Mouse (Mus musculus): Measurements from ENCODE around the gene Lsamp. TPM values are rescaled to one million over a fixed set of nuclear protein-coding genes. Genes with fewer than 3 reads are reported as not detected.
"Not testable (repeated sequence)": the region's sequence is repeated elsewhere in the genome, so short reads cannot be mapped to it uniquely, and the experiment has no call there.

Lsamp gene
- polyA plus RNA-seq, 1 experiment, result not detected

GRCm38 (mm10) chr16:41996956-41997355 lies 2012.8 kb downstream of the Lsamp start:
- no peaks in the 10 kb centered on the region for H3K9me3 ChIP-seq (replicated peaks; ENCODE audit: control insufficient read depth, insufficient read depth, low read length, poor library complexity, severe bottlenecking)
- H3K9ac ChIP-seq (ENCODE audit: low read depth, poor library complexity, severe bottlenecking), result no peak overlapping the region
- no peaks in the 10 kb centered on the region for H3K4me1 ChIP-seq (ENCODE audit: control insufficient read depth, insufficient read depth, low read length)
- H3K4me3 ChIP-seq (ENCODE audit: low read depth, low read length), result no peak overlapping the region
- no peaks in the 10 kb centered on the region for H3K27me3 ChIP-seq (ENCODE audit: control insufficient read depth, insufficient read depth, low read length, poor library complexity, severe bottlenecking)
- no peak overlapping the region for H3K27ac ChIP-seq (ENCODE audit: insufficient read depth, low read length)
- TF ChIP-seq POLR2A (IDR thresholded peaks at IDR 0.05; ENCODE audit: insufficient read depth, low read length), result no peak
- TF ChIP-seq CTCF (IDR thresholded peaks at IDR 0.05; ENCODE audit: low read depth, low read length), result no peak
- TF ChIP-seq EP300 (IDR thresholded peaks at IDR 0.05; ENCODE audit: insufficient read depth, low read depth, low read length), result no peak
- no peaks in the 10 kb centered on the region for H3K36me3 ChIP-seq (ENCODE audit: control insufficient read depth, insufficient read depth, low read length, poor library complexity, severe bottlenecking)

DNA sequence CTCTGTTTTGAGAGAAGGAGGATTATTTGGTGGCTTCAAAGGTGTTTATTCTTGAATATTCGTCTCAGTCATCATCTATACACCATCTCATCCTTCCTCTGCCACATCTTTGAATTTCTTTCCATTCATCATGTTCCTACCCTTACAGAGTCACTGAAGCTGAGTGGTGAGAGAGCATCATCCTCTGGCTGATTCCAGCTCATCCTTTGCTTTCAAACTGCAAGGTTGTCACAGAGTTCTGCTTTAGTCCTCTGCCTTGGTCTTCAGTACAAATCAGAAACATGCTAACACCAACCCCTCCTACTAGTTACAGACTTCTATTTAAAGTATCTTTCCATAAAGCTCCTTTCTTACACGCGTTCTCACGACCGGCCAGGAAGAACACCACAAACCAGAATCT lies 2018.8 kb downstream of the Lsamp start:
- H3K9ac ChIP-seq (ENCODE audit: low read depth, poor library complexity, severe bottlenecking), result no peak overlapping the region
- H3K36me3 ChIP-seq (ENCODE audit: control insufficient read depth, insufficient read depth, low read length, poor library complexity, severe bottlenecking), result no peaks in the 10 kb centered on the region
- no peak overlapping the region for H3K4me3 ChIP-seq (ENCODE audit: low read depth, low read length)
- TF ChIP-seq POLR2A (IDR thresholded peaks at IDR 0.05; ENCODE audit: insufficient read depth, low read length), result no peak
- H3K27ac ChIP-seq (ENCODE audit: insufficient read depth, low read length), result no peak overlapping the region
- H3K27me3 ChIP-seq (ENCODE audit: control insufficient read depth, insufficient read depth, low read length, poor library complexity, severe bottlenecking), result no peaks in the 10 kb centered on the region
- no peaks in the 10 kb centered on the region for H3K4me1 ChIP-seq (ENCODE audit: control insufficient read depth, insufficient read depth, low read length)
- H3K9me3 ChIP-seq (replicated peaks; ENCODE audit: control insufficient read depth, insufficient read depth, low read length, poor library complexity, severe bottlenecking), result peaks cover 6% of the 10 kb centered on the region; the same call in 1 of the 2 replicates

- H3K4me3 ChIP-seq (ENCODE audit: low read depth, low read length); H3K9ac ChIP-seq (ENCODE audit: low read depth, poor library complexity, severe bottlenecking); H3K9me3 ChIP-seq (replicated peaks; ENCODE audit: control insufficient read depth, insufficient read depth, low read length, poor library complexity, severe bottlenecking); H3K36me3 ChIP-seq (ENCODE audit: control insufficient read depth, insufficient read depth, low read length, poor library complexity, severe bottlenecking); H3K27me3 ChIP-seq (ENCODE audit: control insufficient read depth, insufficient read depth, low read length, poor library complexity, severe bottlenecking); H3K4me1 ChIP-seq (ENCODE audit: control insufficient read depth, insufficient read depth, low read length); H3K27ac ChIP-seq (ENCODE audit: insufficient read depth, low read length): not testable (repeated sequence)
Measured at GRCm38 (mm10) chr16:42003506-42003905, 2019.3 kb downstream of the Lsamp start.

DNA sequence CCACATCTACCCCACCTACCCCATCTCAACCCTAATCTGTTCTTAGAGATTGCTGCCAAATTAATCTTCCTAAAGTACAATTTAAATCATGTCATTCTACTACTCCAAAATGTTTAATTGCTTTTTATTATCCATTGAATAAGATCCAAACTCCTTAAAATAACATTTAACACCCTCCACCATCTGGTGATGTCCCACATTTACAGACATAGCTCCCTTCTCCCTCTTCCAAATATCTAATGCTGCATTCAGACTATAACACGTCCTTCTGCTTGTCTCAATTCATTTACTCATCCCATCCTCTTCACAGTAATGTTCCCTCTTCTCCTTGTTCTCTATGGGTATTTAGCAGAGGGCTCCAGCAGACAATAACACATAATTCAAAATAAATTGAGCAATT lies 2020.0 kb downstream of the Lsamp start:
- H3K4me3 ChIP-seq (ENCODE audit: low read depth, low read length), result no peak overlapping the region
- no peaks in the 10 kb centered on the region for H3K36me3 ChIP-seq (ENCODE audit: control insufficient read depth, insufficient read depth, low read length, poor library complexity, severe bottlenecking)
- TF ChIP-seq POLR2A (IDR thresholded peaks at IDR 0.05; ENCODE audit: insufficient read depth, low read length) (no peak), CTCF (IDR thresholded peaks at IDR 0.05; ENCODE audit: low read depth, low read length) (no peak), EP300 (IDR thresholded peaks at IDR 0.05; ENCODE audit: insufficient read depth, low read depth, low read length) (no peak)
- no peak overlapping the region for H3K9ac ChIP-seq (ENCODE audit: low read depth, poor library complexity, severe bottlenecking)
- H3K4me1 ChIP-seq (ENCODE audit: control insufficient read depth, insufficient read depth, low read length), result no peaks in the 10 kb centered on the region
- H3K27me3 ChIP-seq (ENCODE audit: control insufficient read depth, insufficient read depth, low read length, poor library complexity, severe bottlenecking), result no peaks in the 10 kb centered on the region
- no peak overlapping the region for H3K27ac ChIP-seq (ENCODE audit: insufficient read depth, low read length)
- peaks cover 6% of the 10 kb centered on the region; the same call in 1 of the 2 replicates for H3K9me3 ChIP-seq (replicated peaks; ENCODE audit: control insufficient read depth, insufficient read depth, low read length, poor library complexity, severe bottlenecking)

GRCm38 (mm10) chr16:42014937-42015336 lies 2030.8 kb downstream of the Lsamp start:
- H3K4me1 ChIP-seq (ENCODE audit: control insufficient read depth, insufficient read depth, low read length), result no peaks in the 10 kb centered on the region
- TF ChIP-seq EP300 (IDR thresholded peaks at IDR 0.05; ENCODE audit: insufficient read depth, low read depth, low read length) (no peak), POLR2A (IDR thresholded peaks at IDR 0.05; ENCODE audit: insufficient read depth, low read length) (no peak), CTCF (IDR thresholded peaks at IDR 0.05; ENCODE audit: low read depth, low read length) (no peak)
- no peak overlapping the region for H3K9ac ChIP-seq (ENCODE audit: low read depth, poor library complexity, severe bottlenecking)
- no peak overlapping the region for H3K27ac ChIP-seq (ENCODE audit: insufficient read depth, low read length)
- no peaks in the 10 kb centered on the region for H3K9me3 ChIP-seq (replicated peaks; ENCODE audit: control insufficient read depth, insufficient read depth, low read length, poor library complexity, severe bottlenecking)
- no peak overlapping the region for H3K4me3 ChIP-seq (ENCODE audit: low read depth, low read length)
- H3K27me3 ChIP-seq (ENCODE audit: control insufficient read depth, insufficient read depth, low read length, poor library complexity, severe bottlenecking), result no peaks in the 10 kb centered on the region
- H3K36me3 ChIP-seq (ENCODE audit: control insufficient read depth, insufficient read depth, low read length, poor library complexity, severe bottlenecking), result no peaks in the 10 kb centered on the region

GRCm38 (mm10) chr16:42015443-42015842 lies 2031.3 kb downstream of the Lsamp start:
- H3K36me3 ChIP-seq (ENCODE audit: control insufficient read depth, insufficient read depth, low read length, poor library complexity, severe bottlenecking), result no peaks in the 10 kb centered on the region
- no peak overlapping the region for H3K27ac ChIP-seq (ENCODE audit: insufficient read depth, low read length)
- no peak overlapping the region for H3K9ac ChIP-seq (ENCODE audit: low read depth, poor library complexity, severe bottlenecking)
- TF ChIP-seq CTCF (IDR thresholded peaks at IDR 0.05; ENCODE audit: low read depth, low read length), result no peak
- TF ChIP-seq EP300 (IDR thresholded peaks at IDR 0.05; ENCODE audit: insufficient read depth, low read depth, low read length), result no peak
- TF ChIP-seq POLR2A (IDR thresholded peaks at IDR 0.05; ENCODE audit: insufficient read depth, low read length), result no peak
- no peaks in the 10 kb centered on the region for H3K9me3 ChIP-seq (replicated peaks; ENCODE audit: control insufficient read depth, insufficient read depth, low read length, poor library complexity, severe bottlenecking)
- H3K4me3 ChIP-seq (ENCODE audit: low read depth, low read length), result no peak overlapping the region
- no peaks in the 10 kb centered on the region for H3K4me1 ChIP-seq (ENCODE audit: control insufficient read depth, insufficient read depth, low read length)
- H3K27me3 ChIP-seq (ENCODE audit: control insufficient read depth, insufficient read depth, low read length, poor library complexity, severe bottlenecking), result no peaks in the 10 kb centered on the region
